Mouse (Mus musculus) left cerebral cortex, postnatal 10 days (tissue): ENCODE results near the gene Olfr267. TPM values are rescaled to one million over a fixed set of nuclear protein-coding genes. Genes with fewer than 3 reads are reported as not detected.
A peak's percentile ranks its signal among the peaks of the same experiment; 100 is the strongest.

Experiments used
- DNase-seq, 2 experiments: peaks; one replicate each; pipeline ENCODE4 v3.0.0; 2021 to 2022; ENCODE audit warnings: low spot score in 2 of 2, mixed read lengths in 1 of 2; ENCODE audit errors: extremely low spot score in 1 of 2
- intact Hi-C: fragments of 180-260 bp; cut with DNase I; formaldehyde crosslinking; loops from one replicate; pipeline ENCODE4 v1.15.1; 2025
- total RNA-seq, 2 experiments: library from RNA; stranded (reverse); gene quantifications; 2 replicates each; pipeline ENCODE4 v1.2.3; 2021

The Olfr267 gene
- under 1 TPM; 0.32 to 0.36 TPM for total RNA-seq

- DNase-seq: no peak
- intact Hi-C loops: no loop called here
Observed at GRCm38 (mm10) chr4:58787616-58788015, at the start of gene Olfr267. Gene Olfr267, minus strand, starts transcription at chr4:58787716.

- intact Hi-C loops: no loop called here
- no peak for DNase-seq
Observed at GRCm38 (mm10) chr4:58832908-58833307, 45.4 kb upstream of the Olfr267 start.

GRCm38 (mm10) chr4:58825921-58826320, 38.4 kb upstream of the Olfr267 start:
- no peak for DNase-seq
- intact Hi-C loops: no loop called here

GRCm38 (mm10) chr4:58786659-58787058, 857 bp downstream of the Olfr267 start:
- intact Hi-C loops: no loop called here
- peak in 1 of 2 experiments; percentile 24 for DNase-seq

- no peak for DNase-seq
- intact Hi-C loops: no loop called here
Observed at GRCm38 (mm10) chr4:58763417-58763816, 24.1 kb downstream of the Olfr267 start.

GRCm38 (mm10) chr4:58749510-58749909, 38.0 kb downstream of the Olfr267 start:
- no peak for DNase-seq
- intact Hi-C loops: loop anchor here (2.0 to 5.0 kb wide), 2 partner anchors 197 to 483 kb away; partner anchors contain the start of gene Lpar1

GRCm38 (mm10) chr4:58749101-58749500, 38.4 kb downstream of the Olfr267 start:
- intact Hi-C loops: loop anchor here (2.0 to 5.0 kb wide), 2 partner anchors 197 to 482 kb away; partner anchors contain the start of gene Lpar1
- no peak for DNase-seq

- intact Hi-C loops: loop anchor here (5.0 kb wide), 1 partner anchor 193 kb away; the partner anchor contains the start of gene Lpar1
- no peak for DNase-seq
Observed at GRCm38 (mm10) chr4:58745583-58746222, 41.8 kb downstream of the Olfr267 start.

GRCm38 (mm10) chr4:58736867-58737633, 50.5 kb downstream of the Olfr267 start:
- intact Hi-C loops: no loop called here
- no peak for DNase-seq

Other genes with a start within 250 kb of the Olfr267 start
- 10 to 100 TPM in 1 of 2 experiments, 1 to 10 TPM in 1; 9.8 to 11.0 TPM for gene Lpar1, start 233.8 kb downstream of the Olfr267 start, total RNA-seq
- 100 to 1,000 TPM; 143 to 166 TPM for gene Ecpas, start 125.0 kb upstream of the Olfr267 start, total RNA-seq
- 10 to 100 TPM; 20.7 to 25.5 TPM for gene Zkscan16, start 155.9 kb upstream of the Olfr267 start, total RNA-seq
- gene Ptgr1, start 199.4 kb upstream of the Olfr267 start, total RNA-seq: 1 to 10 TPM; 3.4 to 3.6 TPM
- 1 to 10 TPM; 6.8 to 8.1 TPM for gene Dnajc25, start 207.3 kb upstream of the Olfr267 start, total RNA-seq
- 1 to 10 TPM in 1 of 2 experiments, not detected in 1; 2.1 TPM for gene Gm20503, start 215.5 kb upstream of the Olfr267 start, total RNA-seq
- gene Gng10, start 247.4 kb upstream of the Olfr267 start, total RNA-seq: 100 to 1,000 TPM; 123 TPM